Mouse (Mus musculus) cerebellum, adult 11 months (tissue): ENCODE results near the gene Twsg1.
A peak's percentile ranks its signal among the peaks of the same experiment; 100 is the strongest.
"Not testable (repeated sequence)": the region's sequence is repeated elsewhere in the genome, so short reads cannot be mapped to it uniquely, and the experiment has no call there.

Source experiments
- DNase-seq: peaks from one replicate; pipeline ENCODE4 v3.0.0; 2022

Gene Twsg1

GRCm38 (mm10) chr17:65950622-65951404, at the start of gene Twsg1:
Gene Twsg1 (minus strand): TSS chr17:65951226.
- peak; percentile 98 for DNase-seq

GRCm38 (mm10) chr17:65988151-65988820, 37.3 kb upstream of the Twsg1 start:
- no peak for DNase-seq

- DNase-seq: not testable (repeated sequence)
Observed at GRCm38 (mm10) chr17:65976720-65977119, 25.7 kb upstream of the Twsg1 start.

GRCm38 (mm10) chr17:65967751-65968150, 16.7 kb upstream of the Twsg1 start:
- DNase-seq: no peak

GRCm38 (mm10) chr17:65962263-65962662, 11.2 kb upstream of the Twsg1 start:
- DNase-seq: no peak

- DNase-seq: no peak
Observed at GRCm38 (mm10) chr17:65961606-65962136, 10.6 kb upstream of the Twsg1 start.

- DNase-seq: no peak
Observed at GRCm38 (mm10) chr17:65959011-65959410, 8.0 kb upstream of the Twsg1 start.

GRCm38 (mm10) chr17:65958366-65958765, 7.3 kb upstream of the Twsg1 start:
- no peak for DNase-seq

GRCm38 (mm10) chr17:65957782-65958325, 6.8 kb upstream of the Twsg1 start:
- no peak for DNase-seq

- DNase-seq: no peak
Observed at GRCm38 (mm10) chr17:65956993-65957781, 6.2 kb upstream of the Twsg1 start.

- DNase-seq: no peak
Observed at GRCm38 (mm10) chr17:65956140-65956539, 5.1 kb upstream of the Twsg1 start.

GRCm38 (mm10) chr17:65953959-65954358, 2.9 kb upstream of the Twsg1 start:
- no peak for DNase-seq

GRCm38 (mm10) chr17:65952083-65952482, 1.1 kb upstream of the Twsg1 start:
- no peak for DNase-seq

- DNase-seq: peak; percentile 47
Observed at GRCm38 (mm10) chr17:65950183-65950582, 843 bp downstream of the Twsg1 start.

GRCm38 (mm10) chr17:65947307-65947706, 3.7 kb downstream of the Twsg1 start:
- DNase-seq: no peak

- DNase-seq: no peak
Observed at GRCm38 (mm10) chr17:65945420-65945819, 5.6 kb downstream of the Twsg1 start.

- no peak for DNase-seq
Observed at GRCm38 (mm10) chr17:65942394-65942793, 8.6 kb downstream of the Twsg1 start.

GRCm38 (mm10) chr17:65941275-65941674, 9.8 kb downstream of the Twsg1 start:
- no peak for DNase-seq

- DNase-seq: no peak
Observed at GRCm38 (mm10) chr17:65940221-65940620, 10.8 kb downstream of the Twsg1 start.

GRCm38 (mm10) chr17:65939461-65940192, 11.4 kb downstream of the Twsg1 start:
- DNase-seq: no peak

- DNase-seq: no peak
Observed at GRCm38 (mm10) chr17:65937671-65938070, 13.4 kb downstream of the Twsg1 start.

- DNase-seq: no peak
Observed at GRCm38 (mm10) chr17:65933741-65934140, 17.3 kb downstream of the Twsg1 start.
